Mouse (Mus musculus) testis, postnatal 10 days (tissue): ENCODE data around the gene Gimap8.

ENCODE experiments used
- DNase-seq: peaks from one replicate; pipeline ENCODE4 v3.0.0; 2021; ENCODE audit warnings: low spot score

Gene Gimap8

DNA sequence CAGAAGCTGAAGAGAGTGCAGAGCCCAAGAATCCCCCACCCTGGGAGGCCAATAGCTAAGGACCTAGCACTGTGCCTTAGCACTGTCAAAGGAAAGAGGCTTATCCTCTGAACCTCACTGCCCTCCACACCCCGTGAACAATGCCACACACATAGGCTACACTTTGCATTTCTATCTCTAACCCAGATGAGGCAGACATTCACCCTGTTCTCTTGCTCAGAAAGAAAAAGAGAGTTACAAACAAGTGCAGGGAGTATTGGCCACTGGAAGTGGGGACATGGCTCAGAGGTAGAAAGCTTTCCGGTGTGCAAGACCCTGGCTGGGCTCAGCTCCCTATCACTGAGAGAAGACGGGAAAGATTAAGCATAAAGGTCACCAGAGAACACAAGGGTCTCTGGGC lies 59.1 kb downstream of the Gimap8 start:
- no peak for DNase-seq
